Mouse (Mus musculus) lung, adult 2 months (tissue): ENCODE results near the gene Tbc1d22b.

Experiments used
- CTCF ChIP-seq: fragments of 200-500 bp; IDR thresholded peaks from 2 replicates; pipeline ENCODE4 v1.5.1; 2011; ENCODE audit warnings: mild to moderate bottlenecking, low read length, control low read depth; ENCODE audit not compliant: insufficient read depth
- POLR2A ChIP-seq: fragments of 200-500 bp; IDR thresholded peaks from 2 replicates; pipeline ENCODE4 v1.6.1; 2011; ENCODE audit warnings: low read depth, mild to moderate bottlenecking, control low read depth, low read length, borderline replicate concordance; ENCODE audit errors: extremely low read depth

DNA sequence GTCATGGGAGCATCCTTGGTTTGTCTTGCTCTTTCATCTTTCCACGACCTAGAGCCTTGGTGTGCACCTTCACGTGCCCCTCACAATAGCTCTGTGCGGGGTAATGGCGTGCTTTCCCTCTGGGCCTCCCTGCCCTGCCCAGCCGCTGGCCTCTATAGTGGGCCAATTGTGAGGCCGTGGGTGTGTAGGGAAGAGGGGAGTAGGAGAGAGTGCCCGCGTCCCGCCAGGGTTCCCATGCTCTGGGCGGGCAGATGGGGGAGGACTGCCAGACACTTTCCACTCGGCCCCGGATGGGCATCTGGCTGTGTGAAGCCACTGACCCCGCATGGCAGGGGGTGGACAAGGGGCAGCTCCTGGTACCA, 47.2 kb downstream of the Tbc1d22b start:
- no peak for TF ChIP-seq CTCF
- no peak for TF ChIP-seq POLR2A
